Mouse (Mus musculus) cerebellum, adult 11 months (tissue): ENCODE measurements at regions not wholly inside any gene's neighbourhood (a gene's known extent, or its start where the extent isn't known, plus 50 kb on each side); places are given as distances from the start of the nearest gene placed in this dataset.

Source experiments
- DNase-seq: peaks from one replicate; pipeline ENCODE4 v3.0.0; 2022

GRCm38 (mm10) chr11:56150825-56151342, 110.1 kb upstream of the Nmur2 start:
- DNase-seq, result no peak

- no peak for DNase-seq
Observed at GRCm38 (mm10) chr11:56149752-56150151, 108.9 kb upstream of the Nmur2 start.

- DNase-seq, result no peak
Observed at GRCm38 (mm10) chr11:56148956-56149355, 108.1 kb upstream of the Nmur2 start.

- no peak for DNase-seq
Observed at GRCm38 (mm10) chr11:56146708-56147107, 105.9 kb upstream of the Nmur2 start.

- DNase-seq, result no peak
Observed at GRCm38 (mm10) chr11:56131339-56131823, 90.6 kb upstream of the Nmur2 start.

- DNase-seq, result peak; percentile 10
Observed at GRCm38 (mm10) chr11:56116553-56117232, 75.9 kb upstream of the Nmur2 start.

- peak; percentile 48 for DNase-seq
Observed at GRCm38 (mm10) chr11:56107929-56108328, 67.1 kb upstream of the Nmur2 start.

GRCm38 (mm10) chr11:56105632-56106031, 64.8 kb upstream of the Nmur2 start:
- peak; percentile 18 for DNase-seq

GRCm38 (mm10) chr11:56092891-56093290, 52.1 kb upstream of the Nmur2 start:
- no peak for DNase-seq
